Mouse (Mus musculus) stomach, postnatal 0 days (tissue): ENCODE results near the gene Klf12. TPM values are rescaled to one million over a fixed set of nuclear protein-coding genes. Genes with fewer than 3 reads are reported as not detected.

ENCODE experiments used
- ATAC-seq: fragments of 200-750 bp; cut with Nextera tagmentation; 2 replicates; pipeline ENCODE4 v1.8.0; 2017; ENCODE audit not compliant: low FRiP score, low TSS enrichment
- DNase-seq: peaks from one replicate; pipeline ENCODE4 v3.0.0-alpha.2; 2016; ENCODE audit warnings: low spot score
- H3K27ac ChIP-seq: fragments of 300-500 bp; sonication (generic); replicated peaks from 2 replicates; pipeline ENCODE4 v1.5.1; 2014; ENCODE audit warnings: mild to moderate bottlenecking, control low read depth
- H3K27me3 ChIP-seq: fragments of 300-500 bp; sonication (generic); 2 replicates; pipeline ENCODE4 v1.6.1; 2014; ENCODE audit warnings: low read length; ENCODE audit not compliant: control insufficient read depth, insufficient read depth
- H3K36me3 ChIP-seq: fragments of 300-500 bp; sonication (generic); 2 replicates; pipeline ENCODE4 v1.6.1; 2014; ENCODE audit warnings: low read length, mixed read lengths; ENCODE audit not compliant: control insufficient read depth, insufficient read depth
- H3K4me1 ChIP-seq: fragments of 300-500 bp; sonication (generic); replicated peaks from 2 replicates; pipeline ENCODE4 v1.6.1; 2014; ENCODE audit warnings: antibody characterized with exemption; ENCODE audit not compliant: control insufficient read depth, insufficient read depth
- H3K4me2 ChIP-seq: fragments of 300-500 bp; sonication (generic); replicated peaks from 2 replicates; pipeline ENCODE4 v1.6.1; 2014; ENCODE audit warnings: low read depth, mild to moderate bottlenecking, control low read depth, moderate library complexity
- H3K4me3 ChIP-seq: fragments of 300-500 bp; sonication (generic); 2 replicates; pipeline ENCODE4 v1.5.1; 2014; ENCODE audit warnings: low read depth, low read length, control low read depth
- H3K9ac ChIP-seq: fragments of 300-500 bp; sonication (generic); 2 replicates; pipeline ENCODE4 v1.6.1; 2014; ENCODE audit warnings: mild to moderate bottlenecking, low read length, control low read depth, mixed read lengths
- H3K9me3 ChIP-seq: fragments of 300-500 bp; sonication (generic); 2 replicates; pipeline ENCODE4 v1.6.1; 2016; ENCODE audit warnings: low read length; ENCODE audit not compliant: control insufficient read depth
- CTCF ChIP-seq: IDR thresholded peaks from 2 replicates; pipeline ENCODE4 v1.5.1; 2016; ENCODE audit warnings: antibody characterized with exemption, low read depth, mild to moderate bottlenecking, moderate library complexity
- EP300 ChIP-seq: optimal IDR thresholded peaks from 2 replicates; pipeline ENCODE3; 2016; ENCODE audit warnings: antibody characterized with exemption
- WGBS: fragments of 180-500 bp; shearing (Covaris S2); extraction: QIAGEN DNeasy Blood & Tissue Kit; methylation state at CpG from one replicate; pipeline ENCODE4 v1.1.7; 2014; 5-methylcytosine and 5-hydroxymethylcytosine counted together
- polyA plus RNA-seq: library from polyadenylated mRNA; unstranded; fragments of >200 nt; fragmentation: Nextera tagmentation; extraction: Ambion mirVana; gene quantifications from 2 replicates; pipeline ENCODE4 v1.2.1, GENCODE M21; 2015

Gene Klf12
- polyA plus RNA-seq, 1 experiment from 2014 or later: 3.8 TPM

GRCm38 (mm10) chr14:100224151-100224550 lies 60.3 kb downstream of the Klf12 start:
- no peak for DNase-seq
- no peaks in the 10 kb centered on the region for H3K27me3 ChIP-seq
- 44% methylated on average over 4 of the region's 4 CpGs for WGBS

GRCm38 (mm10) chr14:100222260-100222659 lies 62.2 kb downstream of the Klf12 start:
- WGBS: 92% methylated on average over 4 of the region's 4 CpGs

More at GRCm38 (mm10) chr14:100224151-100224550, 60.3 kb downstream of the Klf12 start:
- Histone ChIP-seq H3K36me3 (no peaks in the 10 kb centered on the region), H3K4me3 (no peak overlapping the region), H3K9ac (no peak overlapping the region), H3K9me3 (no peaks in the 10 kb centered on the region), H3K4me1 (no peaks in the 10 kb centered on the region), H3K4me2 (no peak overlapping the region), H3K27ac (no peak overlapping the region)
- no peak for TF ChIP-seq CTCF
- no peak for TF ChIP-seq EP300
- no peak for ATAC-seq

DNA sequence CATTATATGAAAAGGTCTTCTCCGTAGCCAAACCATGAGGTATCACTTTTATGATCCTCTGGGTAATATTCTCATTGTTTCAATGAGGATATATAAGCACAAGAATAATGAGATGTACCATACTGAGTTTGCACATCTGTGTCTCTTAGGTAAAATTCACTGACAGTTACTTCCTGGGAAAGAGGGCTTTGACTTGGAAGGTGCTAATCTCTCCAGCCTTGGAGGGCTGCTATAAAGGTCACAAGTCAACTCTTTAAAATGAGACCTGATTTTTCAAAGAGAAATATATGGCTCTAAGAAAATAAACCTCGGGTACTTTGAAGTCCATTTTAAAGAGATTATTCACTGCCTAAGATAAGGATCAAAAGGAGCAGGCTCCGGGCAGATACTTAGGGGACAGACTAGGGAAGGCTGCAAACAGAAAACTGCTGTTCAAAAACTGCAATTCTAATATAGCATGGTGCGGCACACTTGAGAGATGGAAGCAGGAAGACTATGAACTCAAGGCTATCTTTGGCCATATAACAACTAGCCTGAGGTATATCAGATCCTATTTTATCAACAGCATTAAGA lies 69.2 kb downstream of the Klf12 start:
- no peak overlapping the region for H3K4me2 ChIP-seq
- no peak for ATAC-seq
- H3K4me1 ChIP-seq: no peaks in the 10 kb centered on the region
- H3K27me3 ChIP-seq: no peaks in the 10 kb centered on the region
- H3K9me3 ChIP-seq: no peaks in the 10 kb centered on the region
- 42% methylated on average over 4 of the region's 4 CpGs for WGBS
- DNase-seq: no peak
- H3K9ac ChIP-seq: no peak overlapping the region
- no peak overlapping the region for H3K27ac ChIP-seq
- H3K4me3 ChIP-seq: no peak overlapping the region
- no peaks in the 10 kb centered on the region for H3K36me3 ChIP-seq
- TF ChIP-seq CTCF (no peak), EP300 (no peak)

More at GRCm38 (mm10) chr14:100222260-100222659, 62.2 kb downstream of the Klf12 start:
- Histone ChIP-seq H3K4me1 (no peaks in the 10 kb centered on the region), H3K9ac (no peak overlapping the region), H3K27me3 (no peaks in the 10 kb centered on the region), H3K36me3 (no peaks in the 10 kb centered on the region), H3K4me2 (no peak overlapping the region), H3K9me3 (no peaks in the 10 kb centered on the region), H3K27ac (no peak overlapping the region), H3K4me3 (no peak overlapping the region)
- ATAC-seq (no peak), DNase-seq (no peak)
- TF ChIP-seq CTCF (no peak), EP300 (no peak)

DNA sequence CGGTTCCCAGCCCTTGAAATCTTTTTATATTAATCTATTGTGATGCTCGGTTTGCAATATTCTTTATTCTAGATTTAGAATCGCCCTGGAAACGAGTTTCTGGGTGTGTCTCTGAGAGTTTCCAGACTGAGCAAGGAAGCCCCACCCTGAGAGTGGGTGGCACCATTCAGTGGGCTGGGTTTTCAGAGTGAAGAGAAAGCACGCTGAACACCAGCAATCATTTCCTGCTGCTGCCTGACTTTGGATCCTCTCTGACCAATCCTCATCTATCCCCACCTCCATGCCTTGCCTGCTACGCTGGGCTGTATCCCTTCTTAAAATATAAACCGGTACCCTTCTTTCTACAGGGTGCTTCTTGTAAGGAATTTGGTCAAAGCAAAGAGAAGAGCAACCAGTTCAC lies 71.4 kb downstream of the Klf12 start:
- ATAC-seq: no peak; the same call in 1 of the 2 replicates
- no peak overlapping the region for H3K4me2 ChIP-seq
- 51% methylated on average over 7 of the region's 7 CpGs for WGBS
- H3K27me3 ChIP-seq: no peaks in the 10 kb centered on the region
- H3K36me3 ChIP-seq: no peaks in the 10 kb centered on the region
- no peak overlapping the region for H3K27ac ChIP-seq
- H3K4me3 ChIP-seq: no peak overlapping the region
- no peaks in the 10 kb centered on the region for H3K4me1 ChIP-seq
- TF ChIP-seq EP300: no peak
- no peak for TF ChIP-seq CTCF
- H3K9ac ChIP-seq: no peak overlapping the region
- DNase-seq: peak; percentile 39
- no peaks in the 10 kb centered on the region for H3K9me3 ChIP-seq

DNA sequence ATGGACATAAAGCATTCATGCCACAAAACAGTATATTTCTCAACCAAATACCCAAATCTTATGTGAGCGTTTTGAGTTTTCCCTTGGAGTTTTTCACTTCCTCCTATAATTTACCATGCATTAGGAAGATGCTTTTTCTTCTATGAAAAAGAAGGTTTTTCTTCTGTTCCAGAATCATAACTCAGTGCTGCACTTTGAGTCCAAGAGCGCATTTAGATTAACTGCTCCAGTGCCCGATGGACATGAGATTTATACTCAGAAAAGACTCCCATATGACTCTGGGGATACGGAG lies 72.7 kb downstream of the Klf12 start:
- TF ChIP-seq CTCF: no peak
- no peak for TF ChIP-seq EP300
- Histone ChIP-seq H3K9ac (no peak overlapping the region), H3K9me3 (no peaks in the 10 kb centered on the region), H3K27ac (no peak overlapping the region), H3K36me3 (no peaks in the 10 kb centered on the region), H3K27me3 (no peaks in the 10 kb centered on the region), H3K4me2 (no peak overlapping the region), H3K4me1 (no peaks in the 10 kb centered on the region), H3K4me3 (no peak overlapping the region)
- no peak for DNase-seq
- 83% methylated on average over 4 of the region's 4 CpGs for WGBS
- ATAC-seq: no peak

DNA sequence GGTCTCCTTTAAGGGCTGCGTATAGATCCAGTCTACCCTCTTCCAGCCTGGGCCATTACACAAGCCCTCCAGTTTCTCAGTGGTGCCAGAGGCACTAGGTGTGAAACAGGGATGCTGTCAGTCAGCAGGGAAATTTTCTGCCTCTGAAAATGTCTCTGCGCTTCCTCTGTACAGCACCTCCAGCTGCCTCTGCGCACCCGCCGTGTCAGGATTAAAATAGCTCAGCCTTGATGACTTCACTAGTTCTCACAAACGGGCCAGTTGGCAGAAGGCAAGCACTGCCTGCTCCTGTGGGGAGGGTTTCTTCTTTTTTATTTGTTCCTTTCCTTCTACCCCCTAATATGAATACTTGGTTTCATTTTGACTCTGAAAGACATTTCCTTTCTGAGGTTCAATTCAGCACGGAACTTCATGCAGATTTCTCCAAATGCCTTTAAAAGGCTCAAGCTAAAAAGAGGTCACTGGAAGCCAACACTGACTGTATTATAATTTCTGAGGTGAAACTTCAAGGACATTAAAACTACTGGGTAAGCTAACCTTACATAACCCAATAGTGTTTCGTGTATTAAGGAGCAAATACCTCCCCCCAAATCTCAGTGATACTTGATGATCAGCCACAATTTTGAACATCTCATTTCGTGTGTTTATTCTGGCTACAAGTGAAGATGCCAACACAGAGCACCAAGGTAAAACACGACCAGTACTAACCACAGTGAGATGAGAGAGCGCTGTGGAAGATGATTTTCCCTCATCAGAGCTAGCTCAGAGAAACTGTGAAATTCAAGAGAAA lies 73.2 kb downstream of the Klf12 start:
- H3K36me3 ChIP-seq: no peaks in the 10 kb centered on the region
- 59% methylated on average over 11 of the region's 11 CpGs for WGBS
- no peaks in the 10 kb centered on the region for H3K4me1 ChIP-seq
- TF ChIP-seq CTCF: no peak
- no peak overlapping the region for H3K4me3 ChIP-seq
- H3K27ac ChIP-seq: no peak overlapping the region
- H3K4me2 ChIP-seq: 0 out of 2 replicates have a peak overlapping the region, but pooled peaks have one; percentile 5
- no peaks in the 10 kb centered on the region for H3K27me3 ChIP-seq
- H3K9me3 ChIP-seq: no peaks in the 10 kb centered on the region
- no peak overlapping the region for H3K9ac ChIP-seq
- DNase-seq (no peak), ATAC-seq (no peak)
